Mouse (Mus musculus) myocyte (in vitro differentiated cells): ENCODE measurements around the gene Upb1. TPM values are rescaled to one million over a fixed set of nuclear protein-coding genes. Genes with fewer than 3 reads are reported as not detected.
"Not testable (repeated sequence)": the region's sequence is repeated elsewhere in the genome, so short reads cannot be mapped to it uniquely, and the experiment has no call there.

ENCODE experiments used
- H3K27me3 ChIP-seq: one replicate; pipeline ENCODE4 v1.6.1; 2011; ENCODE audit not compliant: control insufficient read depth, insufficient read depth, insufficient read length
- H3K36me3 ChIP-seq: one replicate; pipeline ENCODE4 v1.6.1; 2011; ENCODE audit not compliant: control insufficient read depth, insufficient read depth
- H3K4me2 ChIP-seq: one replicate; pipeline ENCODE4 v1.6.1; 2011; ENCODE audit warnings: low read depth, control low read depth
- H3K4me3 ChIP-seq: one replicate; pipeline ENCODE4 v1.5.1; 2011; ENCODE audit warnings: mild to moderate bottlenecking, control low read depth, moderate library complexity
- H3K79me2 ChIP-seq: one replicate; pipeline ENCODE4 v1.6.1; 2011; ENCODE audit not compliant: control insufficient read depth, insufficient read depth
- H3ac ChIP-seq: one replicate; pipeline ENCODE4 v1.6.1; 2011; ENCODE audit not compliant: control insufficient read depth, insufficient read length
- CEBPB ChIP-seq: IDR thresholded peaks from 2 replicates; pipeline ENCODE4 v1.6.1; 2011; ENCODE audit warnings: mild to moderate bottlenecking, moderate library complexity; ENCODE audit not compliant: poor library complexity, insufficient read depth, severe bottlenecking
- E2F4 ChIP-seq: IDR thresholded peaks from one replicate; pipeline ENCODE4 v1.6.1; 2011; ENCODE audit warnings: mild to moderate bottlenecking, control low read depth, moderate library complexity; ENCODE audit not compliant: insufficient read depth
- MAX ChIP-seq: IDR thresholded peaks from one replicate; pipeline ENCODE4 v1.6.1; 2011; ENCODE audit warnings: low read depth, mild to moderate bottlenecking, control low read depth
- MYOD1 ChIP-seq, 3 experiments: IDR thresholded peaks; one replicate each; pipeline ENCODE4 v1.6.1; 2011; ENCODE audit warnings: control low read depth in 2 of 3, low read depth in 2 of 3, mild to moderate bottlenecking in 2 of 3, moderate library complexity in 1 of 3; ENCODE audit not compliant: insufficient read length in 2 of 3, control insufficient read depth in 1 of 3
- MYOG ChIP-seq, 3 experiments: IDR thresholded peaks; one replicate each; pipeline ENCODE4 v1.6.1; 2011; ENCODE audit warnings: control low read depth in 2 of 3, low read depth in 2 of 3, mild to moderate bottlenecking in 2 of 3; ENCODE audit not compliant: insufficient read length in 2 of 3, control insufficient read depth in 1 of 3, insufficient read depth in 1 of 3
- POLR2A ChIP-seq: IDR thresholded peaks from one replicate; pipeline ENCODE4 v1.6.1; 2011; ENCODE audit warnings: low read depth, mild to moderate bottlenecking, control low read depth, moderate library complexity; ENCODE audit not compliant: insufficient read length
- POLR2AphosphoS2 ChIP-seq: IDR thresholded peaks from one replicate; pipeline ENCODE4 v1.6.1; 2011; ENCODE audit warnings: low read depth, control low read depth; ENCODE audit not compliant: insufficient read length
- REST ChIP-seq: IDR thresholded peaks from one replicate; pipeline ENCODE4 v1.6.1; 2011; ENCODE audit warnings: mild to moderate bottlenecking, control low read depth, moderate library complexity; ENCODE audit not compliant: insufficient read depth, insufficient read length
- SRF ChIP-seq: IDR thresholded peaks from one replicate; pipeline ENCODE4 v1.6.1; 2011; ENCODE audit warnings: low read depth; ENCODE audit not compliant: control insufficient read depth, insufficient read length
- TCF12 ChIP-seq: IDR thresholded peaks from one replicate; pipeline ENCODE4 v1.6.1; 2011; ENCODE audit warnings: mild to moderate bottlenecking, control low read depth; ENCODE audit not compliant: poor library complexity, insufficient read depth, severe bottlenecking
- TCF3 ChIP-seq: IDR thresholded peaks from one replicate; pipeline ENCODE4 v1.6.1; 2011; ENCODE audit warnings: low read depth, control low read depth; ENCODE audit not compliant: insufficient read length
- USF1 ChIP-seq: IDR thresholded peaks from one replicate; pipeline ENCODE4 v1.6.1; 2011; ENCODE audit warnings: low read depth, mild to moderate bottlenecking, control low read depth, moderate library complexity
- polyA plus RNA-seq: library from polyadenylated mRNA; unstranded; fragments of >200 nt; fragmentation: generic; extraction: Trizol; gene quantifications from one replicate; pipeline ENCODE4 v1.2.1, GENCODE M21; 2012; ENCODE audit warnings: missing spikeins

Upb1 gene
- polyA plus RNA-seq, result 0.04 TPM

DNA sequence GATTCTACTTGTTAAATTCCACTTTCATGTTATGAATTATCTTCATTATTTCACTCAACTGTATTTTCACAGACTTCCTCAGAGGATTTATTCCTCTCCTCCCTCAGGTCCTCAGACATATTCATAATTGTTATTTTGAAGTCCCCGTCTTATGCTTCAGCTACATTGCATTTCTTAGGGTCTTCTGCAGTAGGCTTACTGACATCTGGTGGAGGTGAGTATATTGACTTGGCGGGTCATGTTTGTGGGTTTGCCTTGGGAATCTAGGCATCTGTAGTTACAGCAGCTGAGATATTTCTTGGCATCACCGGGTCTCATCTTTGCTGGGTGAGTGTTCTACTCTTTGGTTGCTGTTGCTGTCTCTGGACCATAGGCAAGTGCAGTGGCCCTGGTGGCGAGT is at the start of gene Upb1:
Gene Upb1, plus strand, starts transcription at position 158 of the 400 bp plus-strand sequence.
- no peak within 1 kb of the TSS for H3K4me3 ChIP-seq
- no peak within 1 kb of the TSS for H3K4me2 ChIP-seq
- H3K79me2 ChIP-seq, result no peaks in the 10 kb centered on the region
- H3K27me3 ChIP-seq, result no peaks in the 10 kb centered on the region
- no peaks in the 10 kb centered on the region for H3K36me3 ChIP-seq
- no peak for TF ChIP-seq SRF
- no peak for TF ChIP-seq E2F4
- no peak for TF ChIP-seq MYOG (IDR thresholded peaks at IDR 0.05; ENCODE audit: control insufficient read depth in 1 of 3, insufficient read depth in 1 of 3, insufficient read length in 2 of 3, low read depth in 2 of 3)
- no peak for TF ChIP-seq CEBPB
- TF ChIP-seq POLR2AphosphoS2, result no peak
- TF ChIP-seq TCF12, result no peak
- TF ChIP-seq REST, result no peak
- TF ChIP-seq MAX, result no peak
- no peak for TF ChIP-seq USF1
- TF ChIP-seq POLR2A, result no peak
- TF ChIP-seq MYOD1 (IDR thresholded peaks at IDR 0.05; ENCODE audit: control insufficient read depth in 1 of 3, insufficient read length in 2 of 3, low read depth in 2 of 3), result no peak
- TF ChIP-seq TCF3, result no peak
- H3ac ChIP-seq, result no peak within 1 kb of the TSS

- H3K79me2 ChIP-seq, result no peaks in the 10 kb centered on the region
- H3K4me3 ChIP-seq, result no peak overlapping the region
- H3K4me2 ChIP-seq, result no peak overlapping the region
- H3ac ChIP-seq, result no peak overlapping the region
- H3K36me3 ChIP-seq, result no peaks in the 10 kb centered on the region
- H3K27me3 ChIP-seq, result peaks cover 19% of the 10 kb centered on the region
- TF ChIP-seq E2F4 (no peak), POLR2AphosphoS2 (no peak), POLR2A (no peak), MYOG (IDR thresholded peaks at IDR 0.05; ENCODE audit: control insufficient read depth in 1 of 3, insufficient read depth in 1 of 3, insufficient read length in 2 of 3, low read depth in 2 of 3) (no peak), REST (no peak), SRF (no peak), MYOD1 (IDR thresholded peaks at IDR 0.05; ENCODE audit: control insufficient read depth in 1 of 3, insufficient read length in 2 of 3, low read depth in 2 of 3) (no peak), TCF3 (no peak), MAX (no peak), TCF12 (no peak), USF1 (no peak), CEBPB (no peak)
Measured at GRCm38 (mm10) chr10:75352541-75352940, 48.4 kb upstream of the Upb1 start.

DNA sequence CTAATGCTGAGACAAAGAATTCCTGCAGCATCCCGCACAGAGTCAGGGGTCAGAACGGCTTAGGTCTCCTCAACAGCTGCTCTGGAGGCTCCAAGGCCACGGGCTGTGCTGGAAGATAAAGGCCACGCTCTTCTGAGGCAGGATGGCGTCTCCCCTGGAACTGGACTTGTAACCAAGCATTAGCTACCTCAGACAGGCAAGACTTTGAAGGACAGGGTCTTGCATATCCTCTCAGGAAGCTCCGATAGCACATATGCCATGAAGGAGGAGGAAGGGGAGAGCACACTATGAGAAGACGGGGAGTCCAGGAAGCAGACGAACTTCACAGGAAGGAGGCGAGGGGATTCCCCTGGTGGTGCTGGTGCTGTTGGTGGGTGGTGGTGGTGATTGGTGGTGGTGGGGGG is 47.1 kb upstream of the Upb1 start:
- not testable (repeated sequence) for H3K4me2 ChIP-seq, H3K4me3 ChIP-seq, H3K79me2 ChIP-seq, H3ac ChIP-seq, H3K36me3 ChIP-seq
- peaks cover 19% of the 10 kb centered on the region for H3K27me3 ChIP-seq

- no peak overlapping the region for H3ac ChIP-seq
- H3K4me3 ChIP-seq, result no peak overlapping the region
- no peak for TF ChIP-seq POLR2A
- TF ChIP-seq SRF, result no peak
- H3K79me2 ChIP-seq, result no peaks in the 10 kb centered on the region
- H3K4me2 ChIP-seq, result no peak overlapping the region
- H3K27me3 ChIP-seq, result peaks cover 19% of the 10 kb centered on the region
- H3K36me3 ChIP-seq, result no peaks in the 10 kb centered on the region
Measured at GRCm38 (mm10) chr10:75355341-75355740, 45.6 kb upstream of the Upb1 start.

- H3K4me3 ChIP-seq, H3K79me2 ChIP-seq, H3ac ChIP-seq, H3K27me3 ChIP-seq, H3K36me3 ChIP-seq, H3K4me2 ChIP-seq: not testable (repeated sequence)
Measured at GRCm38 (mm10) chr10:75364214-75364690, 36.7 kb upstream of the Upb1 start.

DNA sequence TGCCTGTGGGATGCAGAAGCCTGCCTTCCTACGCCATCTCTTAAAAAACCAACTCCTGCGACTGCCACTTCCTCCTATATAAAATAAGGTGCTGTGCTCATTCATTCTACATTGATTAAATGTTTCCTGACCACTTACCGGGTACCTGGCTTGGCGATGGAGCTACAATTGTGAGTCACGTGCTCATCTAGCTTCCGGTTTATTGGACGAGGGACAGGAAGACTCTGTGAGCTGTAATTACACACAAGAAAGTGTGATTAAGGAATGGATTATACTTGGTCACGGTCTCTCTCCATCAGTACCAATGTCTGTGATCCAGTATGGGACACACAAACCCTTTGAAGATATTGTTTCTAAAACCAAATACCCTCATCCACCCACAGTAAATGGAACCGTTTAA is 36.1 kb upstream of the Upb1 start:
- peak overlapping the region; percentile 30 for H3K4me2 ChIP-seq
- TF ChIP-seq E2F4 (no peak), CEBPB (no peak), SRF (no peak), USF1 (peak; percentile 22)
- H3K79me2 ChIP-seq, result no peaks in the 10 kb centered on the region

More for the DNA sequence above, 36.1 kb upstream of the Upb1 start:
- no peak overlapping the region for H3ac ChIP-seq
- H3K36me3 ChIP-seq, result no peaks in the 10 kb centered on the region
- H3K27me3 ChIP-seq, result no peaks in the 10 kb centered on the region
- H3K4me3 ChIP-seq, result no peak overlapping the region
